Mouse (Mus musculus) small intestine, adult 2 months (tissue): Measurements from ENCODE around the gene Olfr1216.

Source experiments
- CTCF ChIP-seq: fragments of 200-500 bp; IDR thresholded peaks from 2 replicates; pipeline ENCODE4 v1.5.1; 2012; ENCODE audit warnings: low read depth, mild to moderate bottlenecking, control low read depth, inconsistent platforms, low read length, moderate library complexity, mixed read lengths; ENCODE audit not compliant: insufficient replicate concordance, insufficient read length; ENCODE audit errors: extremely low read depth
- POLR2A ChIP-seq: fragments of 200-500 bp; IDR thresholded peaks from 2 replicates; pipeline ENCODE4 v1.6.1; 2012; ENCODE audit warnings: low read depth, mild to moderate bottlenecking, control low read depth, inconsistent platforms, low read length, moderate library complexity

GRCm38 (mm10) chr2:89031965-89032364 lies 13.8 kb upstream of the Olfr1216 start, which contains the start of gene Olfr1217:
- TF ChIP-seq POLR2A: no peak
- no peak for TF ChIP-seq CTCF
